Mouse (Mus musculus): ENCODE results near the gene Dct. TPM values are rescaled to one million over a fixed set of nuclear protein-coding genes. Genes with fewer than 3 reads are reported as not detected.
A peak's percentile ranks its signal among the peaks of the same experiment; 100 is the strongest.

Dct gene
- polyA plus RNA-seq, 1 experiment from 2014 or later: 4.9 TPM

- DNase-seq (ENCODE audit: low spot score): no peak
- H3K9ac ChIP-seq (ENCODE audit: low read depth, low read length): no peak overlapping the region
- ATAC-seq (ENCODE audit: low FRiP score): no peak
- no peak overlapping the region for H3K27ac ChIP-seq (ENCODE audit: low read depth, low read length)
- H3K4me1 ChIP-seq (replicated peaks; ENCODE audit: control insufficient read depth, insufficient read depth, low read length): peaks cover 3% of the 10 kb centered on the region; the same call in 1 of the 2 replicates
- no peaks in the 10 kb centered on the region for H3K36me3 ChIP-seq (ENCODE audit: control insufficient read depth, insufficient read depth, low read length)
- no peaks in the 10 kb centered on the region for H3K9me3 ChIP-seq (ENCODE audit: control insufficient read depth, low read length)
- 80% methylated on average over 11 of the region's 11 CpGs for WGBS
- peaks cover 9% of the 10 kb centered on the region; the same call in 1 of the 2 replicates for H3K27me3 ChIP-seq (ENCODE audit: control insufficient read depth, insufficient read depth, low read length)
- H3K4me3 ChIP-seq (ENCODE audit: low read depth, low read length): no peak overlapping the region
- no peak overlapping the region for H3K4me2 ChIP-seq (replicated peaks; ENCODE audit: low read depth, low read length)
These were observed 648 bp downstream of the Dct start for GRCm38 (mm10) chr14:118051396-118051795.

- DNase-seq (ENCODE audit: low spot score): peak; percentile 13
- H3K4me3 ChIP-seq (ENCODE audit: low read depth, low read length): no peak overlapping the region
- no peaks in the 10 kb centered on the region for H3K9me3 ChIP-seq (ENCODE audit: control insufficient read depth, low read length)
- H3K4me2 ChIP-seq (replicated peaks; ENCODE audit: low read depth, low read length): no peak overlapping the region
- WGBS: 90% methylated on average over 12 of the region's 12 CpGs
- no peaks in the 10 kb centered on the region for H3K36me3 ChIP-seq (ENCODE audit: control insufficient read depth, insufficient read depth, low read length)
- no peak overlapping the region for H3K27ac ChIP-seq (ENCODE audit: low read depth, low read length)
- H3K27me3 ChIP-seq (ENCODE audit: control insufficient read depth, insufficient read depth, low read length): peaks cover 9% of the 10 kb centered on the region; the same call in 1 of the 2 replicates
- no peak overlapping the region for H3K9ac ChIP-seq (ENCODE audit: low read depth, low read length)
- no peak for ATAC-seq (ENCODE audit: low FRiP score)
- peaks cover 3% of the 10 kb centered on the region; the same call in 1 of the 2 replicates for H3K4me1 ChIP-seq (replicated peaks; ENCODE audit: control insufficient read depth, insufficient read depth, low read length)
These were observed 1.1 kb downstream of the Dct start for GRCm38 (mm10) chr14:118050990-118051389.

- ATAC-seq (ENCODE audit: low FRiP score): no peak
- Histone ChIP-seq H3K9ac (ENCODE audit: low read depth, low read length) (no peak overlapping the region), H3K9me3 (ENCODE audit: control insufficient read depth, low read length) (no peaks in the 10 kb centered on the region), H3K4me1 (replicated peaks; ENCODE audit: control insufficient read depth, insufficient read depth, low read length) (peaks cover 3% of the 10 kb centered on the region; the same call in 1 of the 2 replicates), H3K27me3 (ENCODE audit: control insufficient read depth, insufficient read depth, low read length) (peaks cover 9% of the 10 kb centered on the region; the same call in 1 of the 2 replicates), H3K4me2 (replicated peaks; ENCODE audit: low read depth, low read length) (no peak overlapping the region), H3K4me3 (ENCODE audit: low read depth, low read length) (no peak overlapping the region), H3K36me3 (ENCODE audit: control insufficient read depth, insufficient read depth, low read length) (no peaks in the 10 kb centered on the region), H3K27ac (ENCODE audit: low read depth, low read length) (no peak overlapping the region)
- no peak for DNase-seq (ENCODE audit: low spot score)
- WGBS: 79% methylated on average over 10 of the region's 10 CpGs
These were observed 1.6 kb downstream of the Dct start for GRCm38 (mm10) chr14:118050431-118050830.

- Histone ChIP-seq H3K4me1 (replicated peaks; ENCODE audit: control insufficient read depth, insufficient read depth, low read length) (peaks cover 3% of the 10 kb centered on the region; the same call in 1 of the 2 replicates), H3K9me3 (ENCODE audit: control insufficient read depth, low read length) (no peaks in the 10 kb centered on the region), H3K4me2 (replicated peaks; ENCODE audit: low read depth, low read length) (no peak overlapping the region), H3K36me3 (ENCODE audit: control insufficient read depth, insufficient read depth, low read length) (no peaks in the 10 kb centered on the region), H3K9ac (ENCODE audit: low read depth, low read length) (no peak overlapping the region), H3K4me3 (ENCODE audit: low read depth, low read length) (no peak overlapping the region), H3K27ac (ENCODE audit: low read depth, low read length) (no peak overlapping the region), H3K27me3 (ENCODE audit: control insufficient read depth, insufficient read depth, low read length) (peaks cover 9% of the 10 kb centered on the region; the same call in 1 of the 2 replicates)
- DNase-seq (ENCODE audit: low spot score): no peak
- ATAC-seq (ENCODE audit: low FRiP score): no peak
- WGBS: 65% methylated on average over 12 of the region's 12 CpGs
These were observed 2.3 kb downstream of the Dct start for GRCm38 (mm10) chr14:118049648-118050238.

GRCm38 (mm10) chr14:118042963-118043362 lies 9.1 kb downstream of the Dct start:
- Histone ChIP-seq H3K4me1 (replicated peaks; ENCODE audit: control insufficient read depth, insufficient read depth, low read length) (no peaks in the 10 kb centered on the region), H3K4me3 (ENCODE audit: low read depth, low read length) (no peak overlapping the region), H3K36me3 (ENCODE audit: control insufficient read depth, insufficient read depth, low read length) (no peaks in the 10 kb centered on the region), H3K9me3 (ENCODE audit: control insufficient read depth, low read length) (no peaks in the 10 kb centered on the region), H3K4me2 (replicated peaks; ENCODE audit: low read depth, low read length) (no peak overlapping the region), H3K27me3 (ENCODE audit: control insufficient read depth, insufficient read depth, low read length) (no peaks in the 10 kb centered on the region), H3K9ac (ENCODE audit: low read depth, low read length) (no peak overlapping the region), H3K27ac (ENCODE audit: low read depth, low read length) (no peak overlapping the region)
- 80% methylated on average over 17 of the region's 17 CpGs for WGBS
- DNase-seq (ENCODE audit: low spot score): peak; percentile 6
- ATAC-seq (ENCODE audit: low FRiP score): no peak

- Histone ChIP-seq H3K4me1 (replicated peaks; ENCODE audit: control insufficient read depth, insufficient read depth, low read length) (no peaks in the 10 kb centered on the region), H3K36me3 (ENCODE audit: control insufficient read depth, insufficient read depth, low read length) (no peaks in the 10 kb centered on the region), H3K27me3 (ENCODE audit: control insufficient read depth, insufficient read depth, low read length) (no peaks in the 10 kb centered on the region), H3K4me2 (replicated peaks; ENCODE audit: low read depth, low read length) (no peak overlapping the region), H3K27ac (ENCODE audit: low read depth, low read length) (no peak overlapping the region), H3K9me3 (ENCODE audit: control insufficient read depth, low read length) (no peaks in the 10 kb centered on the region), H3K9ac (ENCODE audit: low read depth, low read length) (no peak overlapping the region), H3K4me3 (ENCODE audit: low read depth, low read length) (no peak overlapping the region)
- ATAC-seq (ENCODE audit: low FRiP score) (0 out of 2 replicates have a peak, but pooled peaks have one; percentile 10), DNase-seq (ENCODE audit: low spot score) (peak; percentile 43)
- 62% methylated on average over 18 of the region's 18 CpGs for WGBS
These were observed 9.8 kb downstream of the Dct start for GRCm38 (mm10) chr14:118042066-118042762.

GRCm38 (mm10) chr14:118040550-118041250 lies 11.3 kb downstream of the Dct start:
- Histone ChIP-seq H3K4me3 (ENCODE audit: low read depth, low read length) (no peak overlapping the region), H3K27me3 (ENCODE audit: control insufficient read depth, insufficient read depth, low read length) (no peaks in the 10 kb centered on the region), H3K9me3 (ENCODE audit: control insufficient read depth, low read length) (no peaks in the 10 kb centered on the region), H3K9ac (ENCODE audit: low read depth, low read length) (no peak overlapping the region), H3K36me3 (ENCODE audit: control insufficient read depth, insufficient read depth, low read length) (no peaks in the 10 kb centered on the region), H3K27ac (ENCODE audit: low read depth, low read length) (no peak overlapping the region), H3K4me1 (replicated peaks; ENCODE audit: control insufficient read depth, insufficient read depth, low read length) (no peaks in the 10 kb centered on the region), H3K4me2 (replicated peaks; ENCODE audit: low read depth, low read length) (no peak overlapping the region)
- ATAC-seq (ENCODE audit: low FRiP score) (no peak), DNase-seq (ENCODE audit: low spot score) (no peak)
- WGBS: 69% methylated on average over 7 of the region's 7 CpGs

GRCm38 (mm10) chr14:118039074-118039473 lies 13.0 kb downstream of the Dct start:
- H3K9ac ChIP-seq (ENCODE audit: low read depth, low read length): no peak overlapping the region
- 89% methylated on average over 3 of the region's 3 CpGs for WGBS
- H3K36me3 ChIP-seq (ENCODE audit: control insufficient read depth, insufficient read depth, low read length): no peaks in the 10 kb centered on the region
- H3K9me3 ChIP-seq (ENCODE audit: control insufficient read depth, low read length): no peaks in the 10 kb centered on the region
- ATAC-seq (ENCODE audit: low FRiP score): no peak
- H3K4me3 ChIP-seq (ENCODE audit: low read depth, low read length): no peak overlapping the region
- no peaks in the 10 kb centered on the region for H3K4me1 ChIP-seq (replicated peaks; ENCODE audit: control insufficient read depth, insufficient read depth, low read length)
- H3K27ac ChIP-seq (ENCODE audit: low read depth, low read length): no peak overlapping the region
- H3K27me3 ChIP-seq (ENCODE audit: control insufficient read depth, insufficient read depth, low read length): no peaks in the 10 kb centered on the region
- no peak for DNase-seq (ENCODE audit: low spot score)
- H3K4me2 ChIP-seq (replicated peaks; ENCODE audit: low read depth, low read length): no peak overlapping the region

Measured in hindbrain, embryonic 11.5 days (tissue).